Comparison of ENCODE assay signal across 10 mouse cellular contexts in the genomic region with DNA sequence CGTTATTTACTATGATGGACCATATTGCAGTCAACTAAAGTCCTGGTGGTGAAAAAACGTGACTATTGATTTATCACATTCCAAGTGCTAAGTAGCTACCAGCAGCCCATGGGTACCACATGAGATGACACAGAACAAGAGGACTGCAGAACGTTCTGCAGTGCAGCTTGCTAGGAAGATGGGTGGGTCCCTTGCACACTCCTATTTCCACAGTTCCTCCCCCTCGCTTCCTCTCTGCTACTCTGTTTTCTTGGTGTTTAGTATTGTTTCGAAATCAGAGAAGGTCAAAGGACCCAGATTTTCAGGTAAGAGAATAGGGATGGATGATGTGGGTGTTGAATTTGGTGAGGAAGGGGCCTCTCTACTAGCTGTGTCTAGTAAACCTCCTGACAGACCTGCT. TPM values are rescaled to one million over a fixed set of nuclear protein-coding genes. Genes with fewer than 3 reads are reported as not detected.
A peak's percentile ranks its signal among the peaks of the same experiment; 100 is the strongest.
DNase-seq lines count a peak whose midpoint lies in the region; ATAC-seq and TF ChIP-seq lines count a peak whose summit lies in the region.
"Had no signal": no experiment of that assay in that cellular context is flagged by ENCODE, and none has a peak within 500 bp of the region (broad histone marks: within the 10 kb centered on the region; RNA-seq: fewer than 3 reads in every experiment).

A gene (plus strand): TSS at position 231 of the 400 bp plus-strand sequence.

- H3K27ac ChIP-seq in heart, embryonic 15.5 days: peak within 1 kb of the TSS; percentile 72
- H3K27ac ChIP-seq in liver, embryonic 15.5 days (replicated peaks): peak within 1 kb of the TSS; percentile 16; the same call in 1 of the 2 replicates
- no peak within 1 kb of the TSS for H3K27ac ChIP-seq in hindbrain, postnatal 0 days
- H3K27ac ChIP-seq: forebrain, embryonic 15.5 days; neural tube, embryonic 12.5 days had no signal

- H3K4me2 ChIP-seq in heart, embryonic 15.5 days: peak within 1 kb of the TSS; percentile 21
- no peak within 1 kb of the TSS for H3K4me2 ChIP-seq in liver, embryonic 15.5 days
- no peak within 1 kb of the TSS for H3K4me2 ChIP-seq in hindbrain, postnatal 0 days (ENCODE audit: low read depth, low read length)
- H3K4me2 ChIP-seq: forebrain, embryonic 15.5 days; neural tube, embryonic 12.5 days had no signal

- no peak for TF ChIP-seq CTCF in hindbrain, postnatal 0 days (IDR thresholded peaks at IDR 0.05; ENCODE audit: low read depth)

- WGBS in heart, embryonic 15.5 days: 63% methylated on average over 5 of the region's 5 CpGs
- WGBS in liver, embryonic 15.5 days (ENCODE audit: insufficient replicate concordance): 33% methylated on average over 5 of the region's 5 CpGs
- WGBS in hindbrain, postnatal 0 days: 79% methylated on average over 5 of the region's 5 CpGs

- DNase-seq in gastrocnemius, postnatal 4 days (ENCODE audit: low spot score in 2 of 2): no peak
- DNase-seq in gastrocnemius, postnatal 25 days: no peak
- DNase-seq in adrenal gland, adult 18-20 months (ENCODE audit: low spot score in 2 of 2): no peak
- DNase-seq in hindbrain, postnatal 0 days (ENCODE audit: low spot score): no peak
- DNase-seq in frontal cortex, postnatal 10 days (ENCODE audit: low spot score in 2 of 2): no peak
- no peak for DNase-seq in spleen, adult 12 weeks (ENCODE audit: low spot score)

- no peak for ATAC-seq in heart, embryonic 15.5 days (replicated peaks; ENCODE audit: insufficient number of reproducible peaks, insufficient read depth, low FRiP score, low read depth)
- no peak for ATAC-seq in liver, embryonic 15.5 days (ENCODE audit: insufficient read depth)
- no peak for ATAC-seq in hindbrain, postnatal 0 days
- ATAC-seq: forebrain, embryonic 15.5 days had no signal

- no peaks in the 10 kb centered on the region for H3K36me3 ChIP-seq in heart, embryonic 15.5 days
- H3K36me3 ChIP-seq in liver, embryonic 15.5 days (replicated peaks): no peaks in the 10 kb centered on the region
- H3K36me3 ChIP-seq in hindbrain, postnatal 0 days (ENCODE audit: insufficient read depth, low read length): no peaks in the 10 kb centered on the region
- H3K36me3 ChIP-seq: forebrain, embryonic 15.5 days; neural tube, embryonic 12.5 days had no signal

- 0 out of 2 replicates have a peak, but pooled peaks cover 4% of the 10 kb centered on the region for H3K4me1 ChIP-seq in heart, embryonic 15.5 days (replicated peaks)
- 0 out of 2 replicates have a peak, but pooled peaks cover 3% of the 10 kb centered on the region for H3K4me1 ChIP-seq in liver, embryonic 15.5 days (replicated peaks)
- H3K4me1 ChIP-seq in hindbrain, postnatal 0 days (ENCODE audit: insufficient read depth, low read length): no peaks in the 10 kb centered on the region
- H3K4me1 ChIP-seq: forebrain, embryonic 15.5 days; neural tube, embryonic 12.5 days had no signal

- peak within 1 kb of the TSS; percentile 28 for H3K4me3 ChIP-seq in heart, embryonic 15.5 days
- no peak within 1 kb of the TSS for H3K4me3 ChIP-seq in liver, embryonic 15.5 days (replicated peaks)
- no peak within 1 kb of the TSS for H3K4me3 ChIP-seq in hindbrain, postnatal 0 days (ENCODE audit: low read length)
- H3K4me3 ChIP-seq: forebrain, embryonic 15.5 days; neural tube, embryonic 12.5 days had no signal

- no peaks in the 10 kb centered on the region for H3K9me3 ChIP-seq in heart, embryonic 15.5 days (replicated peaks)
- no peaks in the 10 kb centered on the region for H3K9me3 ChIP-seq in liver, embryonic 15.5 days (replicated peaks)
- H3K9me3 ChIP-seq in hindbrain, postnatal 0 days (ENCODE audit: low read length): no peaks in the 10 kb centered on the region
- H3K9me3 ChIP-seq: forebrain, embryonic 15.5 days; neural tube, embryonic 12.5 days had no signal

- no peaks in the 10 kb centered on the region for H3K27me3 ChIP-seq in heart, embryonic 15.5 days
- H3K27me3 ChIP-seq in liver, embryonic 15.5 days: no peaks in the 10 kb centered on the region
- no peaks in the 10 kb centered on the region; the same call in 1 of the 2 replicates for H3K27me3 ChIP-seq in hindbrain, postnatal 0 days (ENCODE audit: insufficient read depth, low read length)
- H3K27me3 ChIP-seq: forebrain, embryonic 15.5 days; neural tube, embryonic 12.5 days had no signal

- no peak within 1 kb of the TSS for H3K9ac ChIP-seq in heart, embryonic 15.5 days
- H3K9ac ChIP-seq in liver, embryonic 15.5 days: no peak within 1 kb of the TSS
- H3K9ac ChIP-seq in hindbrain, postnatal 0 days (replicated peaks; ENCODE audit: low read length): no peak within 1 kb of the TSS
- H3K9ac ChIP-seq: forebrain, embryonic 15.5 days; neural tube, embryonic 12.5 days had no signal

RNA-seq across cellular contexts. Expression of the gene that starts here (rescaled TPM):
- 10 to 100 TPM; 18.9 to 19.4 TPM for total RNA-seq in gastrocnemius, postnatal 4 days (2021)
- total RNA-seq in gastrocnemius, postnatal 25 days (2021): 1 to 10 TPM; 5.1 to 7.7 TPM
- total RNA-seq in adrenal gland, adult 18-20 months (2021): 10 to 100 TPM; 34.4 to 46.7 TPM
- 23.5 and 27.1 TPM in 2 replicates for polyA plus RNA-seq in heart, embryonic 15.5 days (2015; fragmentation: Nextera tagmentation; extraction: Ambion mirVana)
- polyA plus RNA-seq in liver, embryonic 15.5 days (2015; fragmentation: Nextera tagmentation; extraction: Ambion mirVana): 10.3 and 10.8 TPM in 2 replicates
- total RNA-seq in hindbrain, postnatal 0 days (2014; rRNA removed): 0.78 and 1.6 TPM in 2 replicates
- polyA plus RNA-seq in hindbrain, postnatal 0 days (2015; fragmentation: Nextera tagmentation; extraction: Ambion mirVana): 0.56 and 0.66 TPM in 2 replicates
